Mouse (Mus musculus) spleen, postnatal 14 days (tissue): ENCODE measurements around the gene Cfap73.
A peak's percentile ranks its signal among the peaks of the same experiment; 100 is the strongest.

Experiments
- DNase-seq, 2 experiments: peaks; one replicate each; pipeline ENCODE4 v3.0.0; 2021 to 2022; ENCODE audit warnings: low spot score in 2 of 2

The Cfap73 gene

DNA sequence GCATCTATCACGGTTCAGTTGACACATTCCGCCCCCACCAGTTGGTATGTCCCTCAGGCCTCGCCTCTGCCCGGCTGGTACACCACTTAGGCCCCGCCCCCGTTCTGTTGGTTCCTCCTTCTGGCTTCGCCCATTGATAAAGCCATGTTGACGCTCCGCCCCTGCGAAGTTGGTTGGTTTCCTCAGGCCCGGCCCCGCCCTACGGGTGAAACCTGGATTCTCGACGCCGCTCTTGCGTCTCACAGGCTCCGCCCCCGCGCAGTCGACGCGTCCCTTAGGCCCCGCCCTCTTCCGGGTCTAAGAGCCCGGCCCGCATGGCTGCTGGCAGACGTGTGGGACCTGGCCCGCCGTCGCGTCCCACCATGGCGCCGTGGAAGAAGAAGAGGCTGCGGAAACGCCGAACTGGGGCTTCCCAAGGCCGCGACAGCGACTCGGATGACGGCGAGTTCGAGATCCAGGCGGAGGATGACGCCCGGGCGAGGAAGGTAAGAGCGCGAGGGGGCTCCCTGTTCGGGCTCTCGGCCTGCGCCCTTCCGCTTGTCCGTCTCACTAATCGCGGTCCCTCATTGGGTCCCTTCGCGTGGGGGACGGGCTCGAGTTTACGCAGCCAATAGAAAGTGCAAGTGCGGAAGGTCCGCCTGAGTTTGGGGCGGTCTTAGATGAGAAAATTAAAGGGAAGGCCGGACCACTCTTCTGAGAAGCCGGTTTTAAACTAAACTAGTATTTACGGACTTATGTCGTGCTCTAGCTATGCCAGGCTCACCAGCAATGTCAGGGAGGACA lies 21.0 kb downstream of the Cfap73 start:
- DNase-seq: peak; percentile 99 to 100

DNA sequence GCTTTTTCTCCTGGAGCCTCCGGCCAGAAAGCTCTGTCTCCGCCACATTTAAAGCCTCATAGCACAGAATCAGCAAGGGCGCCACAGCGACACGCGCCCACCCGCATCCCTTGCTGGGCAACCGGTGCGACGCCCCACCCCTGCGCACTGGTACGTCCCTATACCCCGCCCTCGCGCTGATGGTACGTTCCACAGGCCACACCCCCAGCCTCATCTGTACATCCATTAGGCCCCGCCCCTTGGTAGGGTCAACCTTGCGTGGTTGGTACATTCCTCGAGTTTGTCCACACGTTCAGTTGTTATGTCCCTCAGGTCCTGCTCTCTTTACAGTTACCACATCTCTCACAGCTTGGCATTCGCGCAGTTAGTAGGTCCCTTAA lies 21.6 kb downstream of the Cfap73 start, which contains the start of the genes Rita1 and Ddx54:
Gene Rita1 (minus strand): TSS at position 148 of the 380 bp plus-strand sequence.
Gene Ddx54 (plus strand): TSS at position 298 of the 380 bp plus-strand sequence.
- DNase-seq: peak; percentile 95 to 96

DNA sequence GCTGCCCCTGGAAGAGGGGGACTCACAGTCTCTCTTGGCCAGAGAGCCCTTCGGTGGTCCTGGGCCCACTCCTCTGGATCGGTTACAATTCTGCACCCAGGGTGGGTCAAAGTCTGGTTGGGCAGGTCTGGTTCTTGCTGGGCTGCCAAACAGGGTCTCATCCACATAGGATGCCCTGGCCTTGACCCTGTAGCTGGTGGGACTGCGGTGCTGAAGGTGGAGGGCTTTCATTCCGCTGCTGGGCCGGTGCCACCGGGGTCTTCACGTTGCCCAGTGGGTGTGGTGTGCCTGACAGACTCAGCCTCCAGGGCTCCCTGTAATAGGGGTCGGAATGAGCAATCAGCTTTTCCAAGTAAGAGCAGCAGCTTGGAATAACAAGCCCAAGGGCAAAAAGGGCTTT lies 22.6 kb downstream of the Cfap73 start:
- no peak for DNase-seq

DNA sequence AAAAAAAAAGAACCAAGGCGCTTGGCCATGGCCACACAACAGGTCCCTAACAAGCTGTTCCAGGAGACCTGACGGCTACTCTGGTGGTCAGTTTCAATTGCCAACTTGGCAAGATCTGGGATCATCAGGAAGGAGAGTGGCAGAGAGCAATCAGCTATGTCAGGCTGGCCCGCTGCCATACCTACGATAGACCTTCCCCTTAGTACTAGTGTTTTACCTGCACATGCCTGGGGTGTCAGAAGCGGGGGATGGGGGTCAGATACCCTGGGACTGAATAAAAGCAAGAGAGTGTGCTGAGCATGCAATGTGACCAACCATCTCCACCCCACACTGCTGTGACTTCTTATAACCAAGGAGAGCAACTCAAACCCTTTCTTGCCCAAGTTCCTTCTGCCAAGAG lies 23.1 kb downstream of the Cfap73 start:
- no peak for DNase-seq

DNA sequence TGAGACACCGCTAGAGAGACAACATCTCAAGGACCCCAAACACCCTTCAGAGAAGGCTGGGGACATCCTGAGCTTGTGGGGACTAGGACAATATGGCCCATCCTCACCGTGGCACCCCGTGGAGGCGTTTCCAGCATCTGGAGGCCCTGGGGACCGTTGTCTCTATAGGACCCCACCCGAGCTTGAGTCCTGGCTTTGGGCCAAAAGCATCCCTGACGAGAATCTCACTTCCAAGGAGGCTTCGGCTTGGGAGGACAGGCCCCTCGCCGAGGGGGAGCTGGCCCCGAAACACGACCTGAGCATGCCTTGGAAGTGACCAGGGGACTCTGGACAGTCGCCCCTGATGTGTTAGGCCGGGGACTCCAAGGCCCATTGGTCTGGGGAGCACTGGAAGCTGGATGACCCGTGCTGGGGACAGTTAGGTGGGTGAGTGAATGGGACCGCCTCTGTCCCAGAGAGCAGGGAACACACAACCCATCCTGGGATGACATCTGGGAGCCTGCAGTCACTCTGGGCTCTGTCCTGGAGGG lies 24.7 kb downstream of the Cfap73 start:
- DNase-seq: no peak

DNA sequence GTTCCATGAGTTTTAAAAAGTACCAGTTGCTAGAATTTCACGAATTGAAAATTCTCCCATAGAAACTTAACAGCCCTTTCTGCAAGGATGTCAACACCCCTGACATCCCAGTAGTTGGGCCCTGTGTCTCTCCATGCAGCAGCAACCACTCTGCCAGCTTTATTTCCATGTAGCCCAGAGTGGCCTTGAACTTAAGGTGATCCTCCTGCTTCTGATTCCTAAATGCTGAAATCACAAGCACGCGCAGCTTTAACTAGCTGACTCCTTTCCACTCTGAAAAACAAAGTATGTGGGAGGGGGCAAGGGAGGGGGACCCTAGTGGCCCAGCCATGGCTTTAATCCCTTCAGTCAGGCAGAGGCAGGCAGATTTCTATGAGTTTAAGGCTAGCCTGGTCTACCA lies 26.7 kb downstream of the Cfap73 start:
- no peak for DNase-seq

DNA sequence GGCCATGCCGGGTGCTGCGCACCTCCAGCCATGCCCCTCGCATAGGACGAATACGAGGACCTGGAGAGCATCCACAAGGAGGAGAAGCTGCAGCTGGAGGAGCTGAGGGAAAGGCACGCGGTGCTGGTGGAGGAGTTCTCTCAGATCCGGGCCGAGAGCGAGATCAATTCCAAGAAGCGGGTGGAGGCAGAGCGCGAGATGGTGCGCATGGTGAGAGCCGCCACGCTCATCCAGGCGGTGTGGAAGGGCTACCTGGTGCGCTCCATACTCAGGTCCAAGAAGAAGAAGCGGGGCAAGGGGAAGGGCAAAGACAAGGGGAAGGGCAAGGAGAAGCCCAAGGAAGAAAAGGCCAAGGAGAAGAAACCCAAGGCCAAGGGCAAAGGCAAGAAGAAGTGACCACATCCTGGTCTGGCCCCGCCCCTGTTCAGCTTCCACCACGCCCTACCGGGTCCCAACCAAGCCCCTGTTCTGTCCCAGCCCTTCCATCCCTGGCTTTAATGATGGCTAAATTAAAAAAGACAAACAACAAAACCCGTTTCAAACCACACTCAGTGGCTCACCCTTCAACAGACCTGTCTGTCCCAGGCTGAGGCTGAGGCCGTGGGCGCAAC lies 27.3 kb downstream of the Cfap73 start:
- no peak for DNase-seq

DNA sequence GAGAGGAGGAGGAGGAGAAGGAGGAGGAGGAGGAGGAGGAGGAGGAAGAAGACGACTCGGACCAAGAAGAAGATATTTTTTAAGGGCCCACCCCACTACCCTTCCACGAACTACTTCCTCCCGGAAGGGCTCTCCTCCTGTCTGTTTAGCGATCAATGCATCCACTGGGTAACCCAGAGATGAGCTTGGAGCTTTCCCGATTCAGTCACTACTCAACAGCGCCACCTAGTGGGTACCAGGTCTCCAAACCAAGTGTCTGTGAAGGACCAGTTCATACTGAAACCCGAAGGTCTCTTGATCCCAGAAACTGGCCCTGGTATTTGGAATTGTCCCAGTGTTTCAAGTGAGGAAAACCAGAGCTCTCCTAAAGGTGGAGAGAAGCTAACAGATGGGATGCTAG lies 28.3 kb downstream of the Cfap73 start:
- peak; percentile 71 to 85 for DNase-seq

DNA sequence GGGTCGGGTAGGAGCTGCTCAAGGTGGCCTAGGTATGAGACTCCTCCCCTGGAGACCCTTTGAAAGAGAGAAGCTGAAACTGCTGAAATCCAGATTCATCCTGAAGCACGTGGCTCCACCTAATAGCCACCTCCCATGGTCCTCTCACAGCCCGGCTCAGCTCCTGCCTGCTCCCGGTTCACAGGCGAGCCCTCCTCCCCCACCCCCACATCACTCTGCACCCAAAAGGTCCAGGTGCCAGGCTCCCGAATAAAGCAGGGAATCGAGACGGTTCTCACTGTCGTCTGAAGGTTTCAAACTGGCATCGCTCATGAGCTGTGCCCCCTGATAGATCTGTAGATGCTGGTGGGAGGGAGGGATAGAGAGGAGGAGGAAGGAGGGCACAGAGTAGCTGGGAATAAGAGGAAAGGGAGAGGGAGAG lies 28.8 kb downstream of the Cfap73 start:
- no peak for DNase-seq

DNA sequence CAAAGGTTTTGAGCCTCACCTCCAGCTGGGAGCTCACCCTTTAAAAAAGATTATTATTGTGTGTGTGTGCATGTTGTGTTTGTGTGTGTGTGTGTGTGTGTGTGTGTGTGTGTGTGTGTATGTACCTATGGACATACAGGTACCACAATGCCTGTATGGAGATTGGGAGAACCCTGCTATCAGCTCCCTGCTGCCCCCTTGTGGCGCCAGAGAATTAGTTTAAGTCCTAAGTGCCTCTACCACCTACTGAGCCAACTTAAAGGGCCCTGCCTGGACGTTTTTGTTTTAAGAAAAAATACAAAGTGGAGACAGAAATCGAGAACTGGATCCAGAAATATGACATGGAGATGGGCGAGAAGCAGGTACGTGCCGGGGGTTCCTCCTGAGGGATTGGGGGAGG lies 29.2 kb downstream of the Cfap73 start:
- DNase-seq: peak; percentile 75 to 85

DNA sequence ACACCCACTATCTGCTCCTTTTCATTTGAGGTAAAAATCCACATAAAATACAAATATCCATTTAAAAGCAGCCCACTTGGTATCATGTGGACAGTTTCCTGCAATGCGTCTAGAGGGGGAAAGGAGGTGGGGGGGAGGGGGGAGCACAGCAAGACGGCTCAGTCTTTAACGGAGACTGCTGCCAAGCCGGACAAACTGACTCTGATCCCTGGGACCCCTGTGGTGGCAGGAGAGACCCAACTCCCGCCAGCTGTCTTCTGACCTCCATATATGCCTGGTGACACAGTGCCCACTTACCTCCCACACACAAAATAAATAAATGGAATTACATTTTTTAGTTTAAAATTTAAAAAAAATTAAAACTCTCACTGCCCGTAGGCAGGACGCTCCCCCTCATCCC lies 30.5 kb downstream of the Cfap73 start:
- no peak for DNase-seq

DNA sequence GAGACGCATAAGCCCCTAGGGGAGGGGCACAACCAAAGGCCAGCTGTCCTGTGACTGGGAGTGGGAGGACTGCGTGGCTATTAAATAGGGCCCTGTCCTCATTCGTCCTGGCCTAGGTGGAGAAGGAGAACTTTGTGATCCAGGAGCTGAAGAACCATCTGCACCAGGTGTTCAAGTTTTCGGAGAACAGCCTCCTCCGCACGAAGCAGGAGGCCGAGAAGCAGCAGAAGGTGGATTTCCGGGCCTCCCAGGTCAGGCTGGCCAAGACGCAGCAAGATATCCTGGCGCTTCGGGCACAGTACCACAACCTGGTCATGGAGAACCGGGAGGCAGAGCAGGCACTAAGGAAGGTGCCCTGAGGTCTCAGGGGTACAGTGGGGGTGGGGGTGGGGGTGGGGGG lies 31.8 kb downstream of the Cfap73 start:
- DNase-seq: no peak

DNA sequence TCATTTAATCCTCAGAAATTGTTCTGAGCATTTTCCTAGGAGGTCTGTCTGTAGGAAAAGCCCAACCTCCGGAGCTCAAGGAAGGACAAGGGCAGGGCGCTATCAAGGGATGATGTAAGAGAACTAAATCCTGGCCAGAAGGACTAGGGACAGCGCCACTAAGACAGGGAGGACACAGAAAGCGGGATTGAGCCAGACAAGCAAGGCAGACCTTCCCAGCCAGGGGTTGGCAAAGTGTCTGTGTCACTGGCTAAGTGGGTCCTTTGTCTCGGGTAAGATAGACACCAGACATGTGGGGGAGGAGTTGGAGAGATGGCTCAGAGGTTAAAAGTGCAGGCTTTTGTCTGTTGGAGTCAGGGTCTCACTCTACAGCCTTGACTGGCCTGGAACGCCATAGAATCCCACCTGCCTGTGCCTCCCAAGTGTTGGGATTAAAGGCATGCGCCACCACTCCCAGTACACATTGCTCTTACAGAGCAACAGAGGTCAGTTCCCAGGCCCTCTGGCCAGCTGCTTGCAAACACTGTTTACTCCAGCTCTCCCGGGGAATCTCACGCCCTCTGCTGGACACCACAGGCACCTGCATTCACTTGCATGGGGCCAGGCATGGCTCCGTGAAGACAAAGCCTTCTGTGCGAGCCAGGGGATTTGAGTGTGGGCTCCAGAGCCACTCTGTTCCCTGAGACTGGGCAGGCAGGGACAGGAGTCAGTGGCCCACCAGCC lies 32.9 kb downstream of the Cfap73 start:
- DNase-seq: no peak

DNA sequence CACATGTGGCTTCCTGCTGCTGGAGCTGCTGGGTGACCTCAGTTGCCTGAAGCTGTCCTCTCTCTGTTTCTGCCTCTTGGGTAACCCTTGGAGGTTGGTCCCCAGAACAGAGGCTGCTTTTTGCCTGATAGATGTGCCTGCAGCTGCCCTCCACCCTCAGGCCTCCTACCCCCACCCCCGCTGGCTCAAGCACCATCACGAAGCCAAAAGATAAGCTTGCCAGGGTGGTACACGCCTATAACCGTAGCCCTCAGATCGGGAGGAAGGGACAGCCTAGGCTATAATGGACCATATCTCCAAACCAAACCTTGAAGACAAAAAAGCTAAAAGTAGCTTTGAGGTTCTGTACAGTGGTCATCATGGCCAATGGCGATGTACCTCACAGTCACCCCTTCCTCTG lies 34.4 kb downstream of the Cfap73 start:
- DNase-seq: no peak

DNA sequence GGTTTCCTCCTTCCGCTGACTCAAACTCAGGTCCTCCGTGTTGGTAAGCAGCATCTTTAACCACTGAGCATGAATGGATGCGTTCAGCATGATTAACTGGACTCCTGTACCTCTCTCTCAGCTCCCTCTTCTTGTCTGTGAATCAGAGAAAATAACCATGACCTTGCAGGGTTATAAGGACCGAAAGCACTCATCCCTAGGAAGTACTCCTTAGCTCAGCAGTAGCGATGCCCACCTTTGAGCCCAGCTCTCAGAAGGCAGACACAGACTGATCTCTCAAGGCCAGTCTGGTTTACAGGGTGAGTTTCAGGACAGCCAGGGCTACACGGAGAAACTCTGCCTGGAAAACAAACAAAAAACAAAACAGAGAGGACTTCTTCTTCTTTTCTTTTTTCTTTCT lies 39.5 kb downstream of the Cfap73 start:
- DNase-seq: no peak

DNA sequence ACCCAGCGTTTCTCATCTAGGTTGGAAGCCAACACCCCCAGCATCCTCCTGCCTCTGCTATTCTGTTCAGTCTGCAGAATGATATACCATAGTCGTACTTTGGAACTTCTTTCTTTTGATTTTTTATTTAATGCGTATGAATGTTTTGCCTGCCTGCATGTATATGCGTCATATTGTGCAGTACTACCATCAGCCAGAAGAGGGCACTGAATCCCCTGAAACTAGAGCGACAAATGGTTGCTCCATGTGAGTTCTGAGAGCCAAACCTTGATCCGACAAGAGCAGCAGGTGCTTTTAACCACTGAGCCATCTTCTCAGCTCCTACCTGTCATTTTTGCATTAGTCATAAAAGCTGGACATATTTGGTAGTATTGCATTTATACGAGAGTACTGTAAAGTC lies 41.9 kb downstream of the Cfap73 start:
- no peak for DNase-seq

DNA sequence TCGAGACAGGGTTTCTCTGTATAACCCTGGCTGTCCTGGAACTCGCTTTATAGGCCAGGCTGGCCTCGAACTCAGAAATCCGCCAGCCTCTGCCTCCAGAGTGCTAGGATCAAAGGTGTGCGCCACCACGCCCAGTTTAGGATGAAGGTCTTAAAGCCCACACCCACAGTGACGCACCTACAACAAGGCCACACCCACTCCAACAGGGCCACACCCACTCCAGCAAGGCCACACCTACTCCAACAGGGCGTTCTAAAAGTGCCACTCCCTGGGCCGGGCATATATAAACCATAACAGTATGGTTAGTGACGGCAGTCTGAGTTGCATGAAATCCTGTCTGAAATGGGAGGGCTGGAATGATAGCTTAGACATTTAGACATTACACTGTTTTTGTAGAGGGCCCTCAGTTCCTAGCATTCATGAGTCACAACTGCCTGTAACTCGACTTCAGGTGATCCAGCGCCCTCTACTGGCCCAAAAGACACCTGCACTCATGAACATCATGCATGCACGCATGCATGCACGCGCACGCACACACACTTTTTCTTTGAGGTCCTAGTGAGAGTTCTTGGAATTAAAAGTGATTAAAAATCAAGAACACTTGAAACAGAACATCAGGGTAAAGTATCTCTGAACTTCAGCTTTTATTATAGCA lies 43.6 kb downstream of the Cfap73 start:
- DNase-seq: no peak

DNA sequence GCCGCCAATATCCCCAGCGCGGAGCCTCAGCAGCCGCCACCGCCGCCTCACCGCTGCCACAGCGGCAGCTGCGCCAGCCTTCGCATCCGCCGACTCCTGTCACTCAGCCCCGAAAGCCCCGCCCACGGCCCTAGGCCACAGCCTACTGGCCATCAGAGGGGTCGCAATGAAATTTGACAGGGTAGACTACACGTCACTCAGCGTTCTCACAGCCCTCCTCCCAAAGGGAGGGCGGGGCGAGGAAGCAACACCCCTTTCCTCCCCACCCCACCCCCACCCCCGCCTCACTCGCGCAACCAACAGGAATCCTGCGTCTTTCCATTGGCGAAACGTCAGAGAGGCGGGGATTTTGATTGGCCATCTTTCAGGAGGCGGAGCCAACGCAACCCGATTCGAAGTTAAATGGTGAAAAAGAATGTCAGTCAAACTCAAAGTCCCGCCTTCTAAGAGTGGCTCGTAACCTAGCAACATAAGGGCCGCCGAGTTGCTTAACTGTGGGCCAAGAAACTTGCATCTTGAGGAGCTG lies 45.4 kb downstream of the Cfap73 start, which contains the start of the genes Tpcn1 and Iqcd:
Gene Tpcn1 (minus strand): TSS at position 105 of the 526 bp plus-strand sequence.
Gene Iqcd (plus strand): TSS at position 448 of the 526 bp plus-strand sequence.
- DNase-seq: peak; percentile 98 to 99

DNA sequence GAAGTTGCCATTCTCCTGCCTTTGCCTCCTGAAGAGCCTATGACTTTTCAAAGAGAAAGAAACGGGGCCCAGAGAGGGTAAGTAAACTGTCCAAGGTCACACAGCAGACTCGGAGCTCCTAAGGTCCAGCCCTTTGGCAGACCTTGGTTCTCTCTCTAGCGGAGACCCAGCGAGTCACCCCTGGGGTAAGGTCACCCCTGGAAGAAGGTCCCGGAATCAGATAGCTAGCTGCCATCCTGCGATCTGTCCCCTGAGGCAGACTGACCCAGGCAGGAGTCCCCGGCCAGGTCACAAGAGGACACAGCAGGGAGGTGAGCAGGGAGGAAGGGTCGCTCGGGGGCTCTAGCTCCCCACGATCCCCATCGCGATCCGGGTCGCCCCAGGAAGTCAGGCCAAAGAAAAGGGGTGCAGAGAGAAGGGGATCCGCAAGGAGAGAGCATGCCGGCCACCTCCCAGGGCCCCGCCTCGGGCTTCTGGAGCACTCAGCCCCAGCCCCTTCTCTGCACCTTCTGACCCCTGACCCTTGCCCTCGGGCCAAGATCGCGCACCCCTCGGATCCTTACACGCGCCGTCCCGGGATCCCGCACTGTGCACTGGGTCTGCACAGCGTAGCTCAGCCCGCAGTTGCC lies 46.0 kb downstream of the Cfap73 start:
- no peak for DNase-seq

DNA sequence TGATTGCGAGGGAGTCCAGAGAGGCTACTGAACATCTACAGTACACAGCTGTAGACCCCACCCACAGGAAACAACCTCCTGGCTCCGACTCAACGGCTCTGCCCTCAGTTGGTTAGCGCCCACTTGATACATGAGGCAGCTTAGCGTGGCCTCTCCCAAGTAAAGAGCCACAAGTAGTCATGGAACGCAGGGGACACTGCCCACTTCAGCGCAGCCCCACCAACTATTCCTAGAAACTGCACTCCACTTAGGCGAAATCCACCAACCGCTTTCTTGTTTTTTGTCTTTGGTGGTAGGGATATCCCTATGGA lies 46.5 kb downstream of the Cfap73 start:
- DNase-seq: peak; percentile 51 to 54
